Mouse (Mus musculus) limb, embryonic 13.5 days (tissue): ENCODE results near the gene Obscn. TPM values are rescaled to one million over a fixed set of nuclear protein-coding genes. Genes with fewer than 3 reads are reported as not detected.

ENCODE experiments used
- ATAC-seq: fragments of 200-750 bp; cut with Nextera tagmentation; 2 replicates; pipeline ENCODE4 v1.8.0; 2017; ENCODE audit warnings: low read depth, moderate number of reproducible peaks, moderate TSS enrichment; ENCODE audit not compliant: low FRiP score
- H3K27ac ChIP-seq: fragments of 300-500 bp; sonication (generic); 2 replicates; pipeline ENCODE4 v1.5.1; 2015; ENCODE audit warnings: inconsistent platforms, mild to moderate bottlenecking, moderate library complexity
- H3K27me3 ChIP-seq: fragments of 300-500 bp; sonication (generic); 2 replicates; pipeline ENCODE4 v1.6.1; 2015; ENCODE audit warnings: mild to moderate bottlenecking, inconsistent platforms
- H3K36me3 ChIP-seq: fragments of 300-500 bp; sonication (generic); 2 replicates; pipeline ENCODE4 v1.6.1; 2015; ENCODE audit warnings: inconsistent platforms, mild to moderate bottlenecking, moderate library complexity
- H3K4me1 ChIP-seq: fragments of 300-500 bp; sonication (generic); 2 replicates; pipeline ENCODE4 v1.6.1; 2015; ENCODE audit warnings: inconsistent platforms
- H3K4me2 ChIP-seq: fragments of 300-500 bp; sonication (generic); replicated peaks from 2 replicates; pipeline ENCODE4 v1.6.1; 2015; ENCODE audit warnings: inconsistent platforms, mild to moderate bottlenecking, moderate library complexity
- H3K4me3 ChIP-seq: fragments of 300-500 bp; sonication (generic); 2 replicates; pipeline ENCODE4 v1.5.1; 2015; ENCODE audit warnings: moderate library complexity, mild to moderate bottlenecking, inconsistent platforms
- H3K9ac ChIP-seq: fragments of 300-500 bp; sonication (generic); 2 replicates; pipeline ENCODE4 v1.6.1; 2015; ENCODE audit warnings: mild to moderate bottlenecking, inconsistent platforms
- H3K9me3 ChIP-seq: fragments of 300-500 bp; sonication (generic); 2 replicates; pipeline ENCODE4 v1.6.1; 2016; ENCODE audit warnings: inconsistent platforms
- WGBS: fragments of 180-500 bp; shearing (Covaris S2); methylation state at CpG from one replicate; pipeline ENCODE4 v1.1.7; 2015; 5-methylcytosine and 5-hydroxymethylcytosine counted together
- polyA plus RNA-seq: library from polyadenylated mRNA; unstranded; fragments of >200 nt; fragmentation: Nextera tagmentation; extraction: Ambion mirVana; gene quantifications from 2 replicates; pipeline ENCODE4 v1.2.1, GENCODE M21; 2015

Gene Obscn
- polyA plus RNA-seq, 1 experiment from 2014 or later = 1.7 TPM

DNA sequence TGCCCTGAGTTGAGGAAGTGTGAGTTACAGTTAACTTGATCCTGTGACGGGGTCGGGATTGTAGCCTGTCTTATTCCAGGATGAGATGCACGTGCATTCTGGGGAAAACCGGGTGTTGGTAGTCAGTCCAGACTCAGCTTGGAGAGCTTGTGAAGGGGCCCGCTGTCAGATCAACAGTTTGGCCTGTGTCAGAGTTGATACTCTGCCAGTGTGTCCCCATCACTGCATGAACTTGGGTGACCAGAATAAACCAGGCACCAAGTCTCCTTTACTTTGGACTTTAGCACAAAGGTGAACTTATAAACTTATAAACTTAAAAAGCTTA lies 157.5 kb downstream of the Obscn start:
- no peak for ATAC-seq
- Histone ChIP-seq H3K27me3 (no peaks in the 10 kb centered on the region), H3K36me3 (peaks cover 29% of the 10 kb centered on the region), H3K27ac (no peak overlapping the region), H3K4me3 (peak overlapping the region; percentile 97), H3K4me2 (peak overlapping the region; percentile 100), H3K9me3 (no peaks in the 10 kb centered on the region), H3K9ac (peak overlapping the region; percentile 95), H3K4me1 (peaks cover 42% of the 10 kb centered on the region)
- 5% methylated on average over 5 of the region's 5 CpGs for WGBS

DNA sequence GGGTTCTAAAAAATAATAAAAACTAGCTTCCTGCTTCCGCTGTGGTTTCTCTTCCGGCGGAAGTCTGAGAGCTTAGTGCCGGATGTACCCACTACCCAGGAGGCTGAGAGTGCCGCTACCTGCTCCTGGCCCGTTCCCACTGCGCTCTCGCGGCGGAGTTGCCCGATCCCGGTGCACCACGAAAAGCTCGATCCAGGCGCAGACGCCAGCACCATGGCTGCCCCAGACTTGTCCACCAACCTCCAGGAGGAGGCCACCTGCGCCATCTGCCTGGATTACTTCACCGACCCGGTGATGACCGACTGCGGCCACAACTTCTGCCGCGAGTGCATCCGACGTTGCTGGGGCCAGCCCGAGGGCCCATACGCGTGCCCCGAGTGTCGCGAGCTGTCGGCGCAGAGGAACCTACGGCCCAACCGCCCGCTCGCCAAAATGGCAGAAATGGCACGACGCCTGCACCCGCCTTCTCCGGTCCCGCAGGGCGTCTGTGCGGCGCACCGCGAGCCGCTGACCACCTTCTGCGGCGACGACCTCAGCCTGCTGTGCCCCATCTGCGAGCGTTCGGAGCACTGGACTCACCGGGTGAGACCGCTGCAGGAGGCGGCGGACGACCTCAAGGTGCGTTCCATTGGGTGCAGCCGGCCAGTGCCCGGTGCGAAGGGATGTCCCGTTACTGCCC lies 158.0 kb downstream of the Obscn start, which contains the start of gene Trim11:
Gene Trim11 (plus strand): TSS at position 67 of the 679 bp plus-strand sequence.
- H3K4me3 ChIP-seq = peak within 1 kb of the TSS; percentile 97
- H3K27ac ChIP-seq = peak within 1 kb of the TSS; percentile 81
- WGBS = under 1% methylated on average over 64 of the region's 64 CpGs
- peaks cover 28% of the 10 kb centered on the region for H3K36me3 ChIP-seq
- H3K9me3 ChIP-seq = no peaks in the 10 kb centered on the region
- peaks cover 42% of the 10 kb centered on the region for H3K4me1 ChIP-seq
- peak within 1 kb of the TSS; percentile 95 for H3K9ac ChIP-seq
- ATAC-seq = peak; percentile 75
- H3K27me3 ChIP-seq = no peaks in the 10 kb centered on the region
- H3K4me2 ChIP-seq = peak within 1 kb of the TSS; percentile 100

DNA sequence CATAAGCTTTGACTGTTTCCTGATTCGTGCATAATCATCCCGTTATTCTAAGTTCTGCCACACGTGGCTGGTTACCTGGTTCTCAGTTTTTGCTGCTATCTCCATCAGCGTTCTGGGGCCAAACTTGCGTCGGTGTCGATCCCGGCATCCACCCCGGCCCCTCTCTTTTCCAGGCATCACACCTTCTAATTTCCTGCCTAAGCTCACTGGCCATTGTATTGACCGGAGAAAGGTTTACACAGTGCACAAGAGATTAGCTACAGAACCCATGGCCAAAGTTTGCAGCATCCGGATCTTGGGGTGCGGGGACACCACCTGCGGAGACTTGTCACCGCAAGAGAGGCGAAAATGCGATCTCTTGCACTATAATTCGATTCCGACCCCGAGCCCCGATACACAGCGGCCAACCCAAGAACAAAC lies 158.6 kb downstream of the Obscn start:
- Histone ChIP-seq H3K4me2 (peak overlapping the region; percentile 100), H3K27me3 (no peaks in the 10 kb centered on the region), H3K9me3 (no peaks in the 10 kb centered on the region), H3K27ac (peak overlapping the region; percentile 81), H3K36me3 (peaks cover 24% of the 10 kb centered on the region), H3K4me1 (peaks cover 42% of the 10 kb centered on the region), H3K9ac (peak overlapping the region; percentile 95), H3K4me3 (peak overlapping the region; percentile 97)
- ATAC-seq = peak; percentile 11; the same call in 1 of the 2 replicates
- under 1% methylated on average over 21 of the region's 21 CpGs for WGBS

DNA sequence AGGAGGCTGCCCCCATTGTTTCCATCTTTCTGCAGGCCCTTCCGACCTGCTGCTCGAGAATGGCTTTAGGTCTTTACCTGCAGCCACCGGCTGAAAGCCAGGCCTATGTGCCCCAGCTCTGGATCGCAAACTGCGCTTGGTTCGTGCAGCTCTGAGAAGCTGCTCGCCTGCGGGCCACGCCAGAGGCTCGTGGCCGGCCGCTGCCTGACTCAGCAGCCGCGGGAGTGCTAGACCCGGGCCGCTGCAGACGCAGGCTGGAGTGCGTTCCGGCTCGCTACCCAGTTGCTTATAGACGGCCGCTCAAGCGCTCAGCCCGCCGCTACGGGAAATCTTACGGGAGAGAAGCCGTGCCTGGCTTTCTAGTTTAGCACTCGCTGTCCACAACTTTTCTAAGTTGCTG lies 159.1 kb downstream of the Obscn start:
- peak overlapping the region; percentile 95 for H3K9ac ChIP-seq
- peak overlapping the region; percentile 97 for H3K4me3 ChIP-seq
- H3K9me3 ChIP-seq = no peaks in the 10 kb centered on the region
- peak overlapping the region; percentile 100 for H3K4me2 ChIP-seq
- no peaks in the 10 kb centered on the region for H3K27me3 ChIP-seq
- peaks cover 42% of the 10 kb centered on the region for H3K4me1 ChIP-seq
- peaks cover 24% of the 10 kb centered on the region for H3K36me3 ChIP-seq
- peak overlapping the region; percentile 81; the same call in 1 of the 2 replicates for H3K27ac ChIP-seq
- ATAC-seq = no peak
- WGBS = under 1% methylated on average over 29 of the region's 29 CpGs

DNA sequence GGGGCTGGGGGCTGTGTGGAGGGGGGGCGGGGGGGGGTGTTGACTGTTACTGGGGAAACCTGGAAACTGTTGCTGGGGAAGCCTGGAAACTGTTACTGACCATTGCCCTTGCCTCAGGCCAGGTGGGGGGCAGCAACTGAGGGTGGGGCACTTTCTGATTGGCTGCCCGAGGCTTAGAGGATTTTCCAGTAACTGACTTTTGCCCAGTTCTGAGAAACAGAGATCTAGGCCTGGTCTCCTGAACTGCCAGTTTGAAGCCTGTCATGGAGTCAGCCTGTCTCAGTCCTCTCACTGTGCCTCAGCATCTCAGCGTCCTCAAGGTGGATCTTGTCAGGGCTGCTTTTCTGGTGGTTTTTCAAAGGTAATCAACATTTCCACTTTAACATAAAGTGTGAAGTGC lies 161.8 kb downstream of the Obscn start:
- Histone ChIP-seq H3K27me3 (no peaks in the 10 kb centered on the region), H3K4me1 (peaks cover 19% of the 10 kb centered on the region), H3K27ac (no peak overlapping the region), H3K9ac (no peak overlapping the region), H3K4me3 (no peak overlapping the region), H3K4me2 (no peak overlapping the region), H3K9me3 (no peaks in the 10 kb centered on the region), H3K36me3 (peaks cover 43% of the 10 kb centered on the region)
- WGBS = 89% methylated on average over 3 of the region's 3 CpGs
- ATAC-seq = no peak

DNA sequence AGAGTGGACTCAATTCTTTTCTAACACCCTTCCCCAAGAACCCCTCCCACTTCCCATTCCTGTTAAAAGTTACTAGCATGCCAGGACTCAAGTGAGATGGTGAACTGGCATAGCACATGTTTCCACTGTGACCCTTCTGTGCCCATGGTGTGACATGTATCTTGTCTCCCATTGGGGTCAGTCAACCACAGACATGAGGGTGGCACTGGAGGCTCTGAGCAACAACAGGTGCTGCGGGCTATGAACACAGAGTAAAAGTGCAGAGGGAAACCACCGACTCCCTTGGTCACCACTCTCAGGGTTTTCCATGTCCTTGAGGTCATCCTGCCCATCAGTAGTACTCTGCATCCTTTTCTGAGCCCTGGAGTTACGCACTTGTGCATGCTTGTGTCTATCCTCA lies 164.4 kb downstream of the Obscn start:
- H3K27me3 ChIP-seq = no peaks in the 10 kb centered on the region
- H3K9ac ChIP-seq = no peak overlapping the region
- peaks cover 48% of the 10 kb centered on the region for H3K36me3 ChIP-seq
- no peak overlapping the region for H3K4me3 ChIP-seq
- no peak overlapping the region for H3K4me2 ChIP-seq
- 97% methylated on average over 3 of the region's 3 CpGs for WGBS
- no peaks in the 10 kb centered on the region for H3K9me3 ChIP-seq
- H3K4me1 ChIP-seq = peaks cover 5% of the 10 kb centered on the region
- H3K27ac ChIP-seq = no peak overlapping the region
- ATAC-seq = no peak

DNA sequence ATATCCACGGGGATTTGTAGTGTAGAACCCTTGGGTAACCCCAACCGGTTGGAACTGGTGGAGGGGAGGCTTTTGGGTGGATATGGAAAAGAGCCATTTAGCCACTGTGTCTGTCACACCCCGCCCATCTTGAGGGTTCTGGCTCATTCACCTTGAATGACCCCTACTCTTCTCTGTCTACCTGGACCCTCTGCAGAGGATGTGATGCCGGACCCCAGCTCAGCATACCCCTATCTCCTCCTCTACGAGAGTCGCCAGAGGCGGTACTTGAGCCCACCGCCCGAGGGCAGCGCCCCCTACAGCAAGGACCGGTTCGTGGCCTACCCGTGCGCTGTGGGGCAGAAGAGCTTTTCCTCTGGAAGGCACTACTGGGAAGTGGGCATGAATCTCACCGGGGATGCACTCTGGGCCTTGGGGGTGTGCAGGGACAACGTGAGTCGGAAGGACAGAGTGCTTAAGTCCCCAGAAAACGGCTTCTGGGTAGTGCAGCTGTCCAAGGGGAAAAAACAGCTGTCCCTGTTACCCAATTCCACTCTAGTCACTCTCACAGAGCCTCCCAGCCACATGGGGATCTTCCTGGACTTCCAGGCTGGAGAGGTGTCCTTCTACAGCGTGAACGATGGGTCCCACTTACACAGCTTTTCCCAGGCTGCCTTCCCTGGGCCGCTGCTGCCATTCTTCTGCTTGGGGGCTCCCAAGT lies 165.2 kb downstream of the Obscn start:
- Histone ChIP-seq H3K4me3 (no peak overlapping the region), H3K4me1 (peaks cover 3% of the 10 kb centered on the region), H3K4me2 (no peak overlapping the region), H3K27me3 (no peaks in the 10 kb centered on the region), H3K9ac (no peak overlapping the region), H3K27ac (no peak overlapping the region), H3K9me3 (no peaks in the 10 kb centered on the region), H3K36me3 (peaks cover 48% of the 10 kb centered on the region)
- ATAC-seq = no peak
- WGBS = 89% methylated on average over 21 of the region's 21 CpGs

DNA sequence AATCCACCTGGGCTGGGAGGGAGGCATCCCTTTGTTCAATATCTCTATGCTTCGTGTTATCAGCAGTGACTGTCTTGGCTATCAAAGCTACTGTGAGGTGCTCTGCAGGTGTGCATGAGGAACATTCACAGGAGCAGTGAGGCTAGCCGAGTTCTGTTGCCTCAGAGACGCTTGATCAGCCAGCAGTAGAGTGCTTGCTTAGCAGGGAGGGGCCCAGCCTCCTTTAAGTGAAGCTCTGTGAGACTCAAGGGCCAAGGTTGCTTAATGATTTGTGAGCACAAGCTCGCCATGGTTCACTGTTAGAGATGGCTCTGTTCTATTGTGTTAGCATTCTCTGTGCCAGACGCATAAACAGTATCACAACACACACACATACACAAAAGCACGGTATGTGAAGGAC lies 166.5 kb downstream of the Obscn start:
- no peak overlapping the region for H3K4me3 ChIP-seq
- peaks cover 46% of the 10 kb centered on the region for H3K36me3 ChIP-seq
- H3K9me3 ChIP-seq = no peaks in the 10 kb centered on the region
- WGBS = 84% methylated on average over 6 of the region's 6 CpGs
- no peak overlapping the region for H3K9ac ChIP-seq
- no peak overlapping the region for H3K27ac ChIP-seq
- no peaks in the 10 kb centered on the region for H3K4me1 ChIP-seq
- no peaks in the 10 kb centered on the region for H3K27me3 ChIP-seq
- H3K4me2 ChIP-seq = no peak overlapping the region
- no peak for ATAC-seq

DNA sequence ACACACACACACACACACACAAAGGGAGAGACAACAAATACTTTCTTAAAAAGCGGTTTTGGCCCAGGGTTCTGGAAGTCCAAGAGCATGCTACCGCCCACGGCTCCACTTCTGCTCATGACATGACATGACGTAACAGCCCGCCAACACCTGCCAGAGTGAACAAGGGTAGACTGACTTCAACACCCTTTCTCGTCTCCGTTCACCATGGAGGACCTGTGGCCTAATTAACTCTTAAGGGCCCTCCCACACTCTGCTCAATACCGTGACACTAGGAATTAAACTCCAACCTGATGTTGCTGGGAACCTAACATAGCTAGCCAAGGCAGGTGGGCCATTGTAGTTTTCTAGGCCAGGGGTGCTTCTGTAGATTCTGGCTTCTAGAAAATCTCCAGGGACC lies 167.2 kb downstream of the Obscn start:
- peaks cover 4% of the 10 kb centered on the region for H3K27me3 ChIP-seq
- no peak overlapping the region for H3K27ac ChIP-seq
- 87% methylated on average over 8 of the region's 8 CpGs for WGBS
- ATAC-seq = no peak
- H3K4me1 ChIP-seq = no peaks in the 10 kb centered on the region
- H3K4me3 ChIP-seq = no peak overlapping the region
- H3K9ac ChIP-seq = no peak overlapping the region
- H3K9me3 ChIP-seq = no peaks in the 10 kb centered on the region
- H3K36me3 ChIP-seq = peaks cover 40% of the 10 kb centered on the region
- no peak overlapping the region for H3K4me2 ChIP-seq

DNA sequence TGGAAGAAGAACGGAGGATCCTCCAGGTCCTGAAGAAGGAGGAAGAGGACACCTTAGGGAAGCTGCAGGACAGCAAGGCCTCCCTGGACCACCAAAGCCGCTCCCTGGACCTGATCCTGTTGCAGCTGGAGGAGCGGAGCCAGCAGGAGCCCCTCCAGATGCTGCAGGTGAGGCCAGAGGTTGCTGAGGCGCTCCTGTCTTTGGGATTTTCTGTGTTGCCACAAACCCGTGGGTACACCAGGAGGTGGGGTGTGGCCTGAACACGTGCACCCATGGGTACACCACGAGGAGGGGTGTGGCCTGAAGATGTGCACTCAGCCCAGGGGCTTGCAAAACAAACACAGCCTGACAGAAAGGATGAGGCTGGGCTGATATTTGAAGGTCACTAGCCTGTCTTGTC lies 167.7 kb downstream of the Obscn start:
- Histone ChIP-seq H3K4me2 (no peak overlapping the region), H3K9me3 (no peaks in the 10 kb centered on the region), H3K4me3 (no peak overlapping the region), H3K36me3 (peaks cover 36% of the 10 kb centered on the region), H3K9ac (no peak overlapping the region), H3K27me3 (peaks cover 9% of the 10 kb centered on the region), H3K4me1 (no peaks in the 10 kb centered on the region), H3K27ac (no peak overlapping the region)
- 86% methylated on average over 7 of the region's 7 CpGs for WGBS
- ATAC-seq = no peak

DNA sequence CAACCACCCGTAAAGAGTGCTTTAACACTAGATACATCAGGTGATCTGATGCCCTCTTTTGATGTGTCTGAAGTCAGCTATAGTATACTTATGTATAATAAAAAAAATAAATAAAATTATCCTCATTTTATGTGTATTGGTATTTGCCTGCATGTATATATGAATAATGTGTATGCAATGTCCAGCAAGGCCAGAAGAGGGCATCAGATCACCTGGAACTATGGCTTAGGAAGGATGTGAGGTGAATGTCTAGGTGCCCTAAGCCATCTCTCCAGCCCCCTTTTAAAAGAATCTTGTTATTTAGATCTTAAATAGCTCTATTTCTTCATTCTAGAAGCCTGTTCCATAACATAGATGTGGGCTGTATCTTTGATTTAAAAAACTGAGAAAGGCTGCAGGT lies 168.9 kb downstream of the Obscn start:
- Histone ChIP-seq H3K4me1 (no peaks in the 10 kb centered on the region), H3K9ac (no peak overlapping the region), H3K36me3 (peaks cover 33% of the 10 kb centered on the region), H3K4me2 (no peak overlapping the region), H3K27me3 (peaks cover 21% of the 10 kb centered on the region), H3K27ac (no peak overlapping the region), H3K4me3 (no peak overlapping the region), H3K9me3 (no peaks in the 10 kb centered on the region)
- WGBS = 91% methylated on average over 1 of the region's 1 CpGs
- no peak for ATAC-seq

DNA sequence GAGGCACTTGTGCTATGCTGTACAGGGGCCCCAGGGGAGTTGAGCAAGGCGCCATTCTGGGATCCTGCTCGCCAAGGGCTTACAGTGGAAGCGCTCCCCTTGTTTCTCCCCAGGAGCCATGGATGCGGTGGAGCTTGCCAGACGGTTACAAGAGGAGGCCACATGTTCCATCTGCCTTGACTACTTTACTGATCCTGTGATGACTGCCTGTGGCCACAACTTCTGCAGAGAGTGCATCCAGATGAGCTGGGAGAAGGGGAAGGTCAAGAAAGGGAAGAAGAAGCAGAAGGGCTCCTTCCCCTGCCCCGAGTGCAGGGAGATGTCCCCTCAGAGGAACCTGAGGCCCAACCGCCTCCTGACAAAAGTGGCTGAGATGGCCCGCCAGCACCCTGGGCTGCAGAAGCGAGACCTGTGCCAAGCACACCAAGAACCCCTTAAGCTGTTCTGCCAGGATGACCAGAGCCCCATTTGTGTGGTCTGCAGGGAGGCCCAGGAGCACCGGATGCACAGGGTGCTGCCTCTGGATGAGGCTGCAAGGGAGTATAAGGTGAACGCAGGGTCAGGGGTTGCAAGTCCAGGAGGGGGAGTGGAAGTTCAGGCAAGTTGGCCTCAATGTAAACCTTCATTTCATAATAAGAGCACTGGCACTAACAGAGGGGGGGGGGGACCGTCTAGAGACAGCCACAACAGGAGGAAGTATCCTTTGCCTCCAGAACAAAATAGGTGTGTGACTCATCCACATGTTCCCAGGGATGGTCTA lies 171.0 kb downstream of the Obscn start:
- Histone ChIP-seq H3K9me3 (peaks cover 7% of the 10 kb centered on the region), H3K4me3 (no peak overlapping the region), H3K36me3 (peaks cover 11% of the 10 kb centered on the region), H3K4me2 (no peak overlapping the region), H3K27me3 (peaks cover 35% of the 10 kb centered on the region), H3K27ac (no peak overlapping the region), H3K4me1 (0 out of 2 replicates have a peak, but pooled peaks cover 1% of the 10 kb centered on the region), H3K9ac (no peak overlapping the region; the same call in 1 of the 2 replicates)
- 52% methylated on average over 12 of the region's 12 CpGs for WGBS
- ATAC-seq = no peak
